Mouse (Mus musculus) liver, postnatal 0 days (tissue): ENCODE data around the gene Tmem131l.

Source experiments
- CTCF ChIP-seq: sonication (generic); IDR thresholded peaks from 2 replicates; pipeline ENCODE4 v1.5.1; 2016; ENCODE audit warnings: antibody characterized with exemption, low read depth
- EP300 ChIP-seq: IDR thresholded peaks from 2 replicates; pipeline ENCODE4 v1.6.1; 2016; ENCODE audit warnings: antibody characterized with exemption, low read depth, mild to moderate bottlenecking

GRCm38 (mm10) chr3:84004330-84005090, 35.5 kb downstream of the Tmem131l start:
- TF ChIP-seq CTCF (no peak), EP300 (no peak)
